Mouse (Mus musculus) liver, embryonic 14 days (tissue): Measurements from ENCODE around the gene Cdip1. TPM values are rescaled to one million over a fixed set of nuclear protein-coding genes. Genes with fewer than 3 reads are reported as not detected.

Source experiments
- polyA plus RNA-seq: library from polyadenylated mRNA; depleted of rRNA; stranded (reverse); fragments of >200 nt; gene quantifications from 2 replicates; pipeline ENCODE4 v1.2.3, GENCODE M21; 2012; rRNA removed

Gene Cdip1
- polyA plus RNA-seq: 8.9 and 9.6 TPM in 2 replicates

DNA sequence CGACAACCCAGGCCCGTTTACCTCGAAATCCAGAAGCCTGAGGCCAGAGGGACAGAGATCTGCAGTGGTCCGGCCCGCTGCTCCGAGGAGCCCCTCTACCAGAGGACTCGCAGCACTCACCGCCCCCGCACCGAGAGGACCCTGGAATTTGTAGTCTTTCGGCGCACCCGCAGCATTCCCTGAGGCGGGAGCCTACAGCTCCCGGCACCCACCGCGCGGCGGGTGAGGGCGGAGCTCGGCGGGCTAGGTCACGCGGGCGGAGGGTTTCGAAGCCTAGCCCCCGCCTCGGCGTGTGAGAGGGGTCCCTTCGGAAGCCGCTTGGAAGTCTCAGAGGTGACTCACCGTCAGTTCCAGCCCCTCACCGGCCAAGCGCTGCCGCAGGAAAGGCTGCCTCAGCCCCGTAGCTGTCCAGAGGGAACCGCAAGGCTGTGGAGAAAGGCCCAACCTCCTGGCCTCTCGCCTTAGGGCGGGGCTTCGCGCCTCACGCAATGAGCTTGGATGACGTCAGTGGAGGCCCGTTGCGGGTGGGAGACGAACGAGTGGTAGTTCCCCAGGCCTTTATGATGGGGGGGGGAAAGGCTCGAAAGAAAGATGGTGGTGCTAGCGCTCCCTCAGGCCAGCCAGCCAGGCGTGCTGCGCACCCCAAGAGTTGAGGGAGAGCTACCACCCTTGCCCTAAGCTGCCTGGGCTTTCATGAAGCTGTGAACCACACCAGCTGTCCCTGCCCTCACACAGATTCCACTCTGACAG is at the start of gene Cdip1:
Gene Cdip1, minus strand, starts transcription at position 483 of the 750 bp plus-strand sequence.

DNA sequence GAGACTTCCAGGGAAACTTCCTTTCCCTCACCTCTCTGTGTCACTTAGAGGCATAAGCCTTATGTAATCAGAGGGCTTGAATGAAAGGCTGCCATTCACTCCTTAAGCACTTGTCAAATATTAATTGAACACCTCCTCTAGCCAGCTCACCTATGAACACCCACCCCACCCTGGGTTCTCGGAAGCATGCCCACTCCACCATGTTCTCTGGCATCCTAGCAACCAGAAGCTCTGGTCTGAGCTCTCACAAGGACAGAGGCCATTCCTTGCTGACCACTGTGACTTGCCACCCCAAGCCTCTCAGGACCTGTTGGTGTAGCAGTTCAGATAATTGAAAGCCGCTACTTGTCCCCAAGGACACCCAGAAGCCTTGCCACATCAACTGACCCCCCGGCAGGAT is 45.1 kb upstream of the Cdip1 start, which contains the start of gene 4930562C15Rik:
Gene 4930562C15Rik, plus strand, starts transcription at position 226 of the 400 bp plus-strand sequence.

GRCm38 (mm10) chr16:4725780-4726527 is 64.1 kb downstream of the Cdip1 start, which contains the start of gene Hmox2:
Gene Hmox2, plus strand, starts transcription at chr16:4726361.

GRCm38 (mm10) chr16:4718753-4719518 is 71.2 kb downstream of the Cdip1 start, which contains the start of gene Nmral1:
Gene Nmral1, minus strand, starts transcription at chr16:4719356.

Other genes starting within 250 kb of the Cdip1 start
- gene Srl, start 248.5 kb downstream of the Cdip1 start, polyA plus RNA-seq: 2.2 TPM in 2 replicates
- 6.4 and 7.0 TPM in 2 replicates for gene Tfap4, start 230.4 kb downstream of the Cdip1 start, polyA plus RNA-seq
- 2.5 and 2.9 TPM in 2 replicates for gene Glis2, start 195.6 kb downstream of the Cdip1 start, polyA plus RNA-seq
- gene Pam16, start 165.3 kb downstream of the Cdip1 start, polyA plus RNA-seq: 41.7 and 43.7 TPM in 2 replicates
- gene Vasn, start 150.4 kb downstream of the Cdip1 start, polyA plus RNA-seq: 2.4 TPM in 2 replicates
- 16.9 and 20.8 TPM in 2 replicates for gene Dnaja3, start 150.3 kb downstream of the Cdip1 start, polyA plus RNA-seq
- 9.8 and 10.5 TPM in 2 replicates for gene Coro7, start 110.5 kb downstream of the Cdip1 start, polyA plus RNA-seq
- 36.8 and 39.8 TPM in 2 replicates for gene Nmral1, start 70.9 kb downstream of the Cdip1 start, polyA plus RNA-seq
- 20.8 and 23.4 TPM in 2 replicates for gene Hmox2, start 63.9 kb downstream of the Cdip1 start, polyA plus RNA-seq
- gene 4930562C15Rik, start 45.1 kb upstream of the Cdip1 start, polyA plus RNA-seq: not detected in 2 replicates
- gene Ubald1, start 90.0 kb upstream of the Cdip1 start, polyA plus RNA-seq: 5.2 and 5.5 TPM in 2 replicates
- 12.4 and 15.5 TPM in 2 replicates for gene Mgrn1, start 96.0 kb upstream of the Cdip1 start, polyA plus RNA-seq
- 26.2 and 28.3 TPM in 2 replicates for gene Nudt16l1, start 148.5 kb upstream of the Cdip1 start, polyA plus RNA-seq
- gene Anks3, start 173.9 kb upstream of the Cdip1 start, polyA plus RNA-seq: 15.7 and 16.9 TPM in 2 replicates
- not detected in 2 replicates for gene Sept12, start 207.6 kb upstream of the Cdip1 start, polyA plus RNA-seq
- gene Smim22, start 217.0 kb upstream of the Cdip1 start, polyA plus RNA-seq: 11.0 and 11.4 TPM in 2 replicates
- 26.7 and 35.6 TPM in 2 replicates for gene Rogdi, start 223.3 kb upstream of the Cdip1 start, polyA plus RNA-seq